Mouse (Mus musculus) erythroblast, embryonic 14.5 days (primary cell): ENCODE data around the gene Aebp1.

Experiments
- GATA1 ChIP-seq: IDR thresholded peaks from 2 replicates; pipeline ENCODE4 v1.6.1; 2012; ENCODE audit warnings: low read length, inconsistent platforms, mixed read lengths
- TAL1 ChIP-seq: IDR thresholded peaks from 3 replicates; pipeline ENCODE4 v1.6.1; 2012; ENCODE audit warnings: low read length, inconsistent platforms, mixed read lengths

GRCm38 (mm10) chr11:5835057-5835456 is 26.7 kb upstream of the Aebp1 start:
- TF ChIP-seq GATA1 (no peak), TAL1 (no peak)
